Mouse (Mus musculus) left cerebral cortex, postnatal 10 days (tissue): ENCODE measurements around the gene Gpr34. TPM values are rescaled to one million over a fixed set of nuclear protein-coding genes. Genes with fewer than 3 reads are reported as not detected.

Source experiments
- DNase-seq, 2 experiments: peaks; one replicate each; pipeline ENCODE4 v3.0.0; 2021 to 2022; ENCODE audit warnings: low spot score in 2 of 2, mixed read lengths in 1 of 2; ENCODE audit errors: extremely low spot score in 1 of 2
- intact Hi-C: fragments of 180-260 bp; cut with DNase I; formaldehyde crosslinking; loops from one replicate; pipeline ENCODE4 v1.15.1; 2025
- total RNA-seq, 2 experiments: library from RNA; stranded (reverse); gene quantifications; 2 replicates each; pipeline ENCODE4 v1.2.3; 2021

Gene Gpr34
- 10 to 100 TPM; 12.2 to 15.6 TPM for total RNA-seq

DNA sequence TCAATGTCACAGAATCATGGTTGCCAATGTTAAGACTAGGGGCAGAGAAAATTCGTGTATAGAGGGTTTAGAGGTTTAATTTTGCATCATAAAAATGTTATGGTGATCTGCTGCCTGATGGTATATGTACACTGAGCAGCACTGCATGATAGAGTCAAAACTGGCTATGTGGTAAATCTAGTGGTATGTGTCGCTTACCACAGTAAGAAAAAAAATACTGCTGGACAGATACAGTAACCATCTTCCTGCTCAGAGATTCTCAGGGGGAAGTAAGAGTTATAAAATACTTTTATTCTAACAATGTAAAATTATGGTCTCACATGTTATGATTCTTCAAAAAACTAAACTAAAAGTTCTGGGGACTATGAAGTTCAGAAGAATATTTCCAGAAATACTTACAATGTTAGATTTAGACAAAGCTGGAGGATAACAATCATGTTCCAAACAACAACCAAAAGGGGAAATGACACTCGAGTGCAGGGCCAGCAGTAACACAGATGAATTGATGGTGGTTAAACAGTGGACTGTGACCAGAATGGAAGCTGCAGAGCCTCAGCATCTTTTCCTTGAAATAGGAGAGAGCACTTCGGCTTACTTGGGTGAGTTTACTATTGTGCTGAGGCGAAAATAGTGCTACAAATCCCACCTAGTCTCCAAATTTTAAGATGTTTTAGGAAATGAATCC is at the start of gene Gpr34:
Gene Gpr34 (plus strand): TSS at position 491 of the 685 bp plus-strand sequence.
- intact Hi-C loops, result no loop called here

DNA sequence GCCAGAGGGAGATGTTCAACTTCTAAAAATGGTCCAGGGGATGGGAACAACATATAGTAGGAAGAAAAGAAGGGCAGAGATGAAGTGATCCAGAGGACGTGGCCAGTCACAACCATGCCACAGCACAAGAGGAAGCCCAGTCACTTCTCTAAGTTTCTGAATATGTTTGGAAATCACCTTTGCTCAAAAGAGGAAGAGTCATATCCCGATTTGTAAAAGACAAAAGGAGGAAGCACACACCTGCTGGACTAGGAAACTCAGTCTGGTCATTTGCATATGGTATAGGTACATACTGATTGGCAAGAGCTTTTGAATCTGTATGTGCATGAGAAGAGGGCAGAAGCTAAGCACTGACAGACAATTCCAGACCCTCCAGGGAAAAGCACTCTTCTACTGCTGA is 32.5 kb upstream of the Gpr34 start:
- intact Hi-C loops, result no loop called here

More for the DNA sequence above, at the start of gene Gpr34:
- no peak for DNase-seq

DNA sequence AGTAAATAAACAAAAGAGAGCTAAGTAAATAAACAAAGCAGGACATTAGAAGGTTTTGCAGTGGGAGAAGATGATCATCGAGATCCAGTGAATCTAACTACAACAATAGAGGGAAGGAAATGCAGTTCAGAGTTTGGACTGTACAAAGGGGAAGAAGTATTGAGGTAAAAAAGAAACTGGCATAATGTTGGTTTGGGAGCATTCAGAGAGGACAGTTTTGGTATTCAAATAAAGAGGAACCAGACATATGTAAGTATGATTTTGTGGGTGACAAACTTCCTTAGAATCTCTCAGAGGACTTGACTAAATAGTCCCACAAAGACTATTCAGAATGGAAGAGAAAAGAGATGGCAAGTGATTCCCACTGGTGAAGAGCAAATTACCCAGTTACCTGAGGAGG is 31.9 kb upstream of the Gpr34 start:
- intact Hi-C loops, result no loop called here
- DNase-seq, result no peak

More for the DNA sequence above, 32.5 kb upstream of the Gpr34 start:
- DNase-seq, result no peak

DNA sequence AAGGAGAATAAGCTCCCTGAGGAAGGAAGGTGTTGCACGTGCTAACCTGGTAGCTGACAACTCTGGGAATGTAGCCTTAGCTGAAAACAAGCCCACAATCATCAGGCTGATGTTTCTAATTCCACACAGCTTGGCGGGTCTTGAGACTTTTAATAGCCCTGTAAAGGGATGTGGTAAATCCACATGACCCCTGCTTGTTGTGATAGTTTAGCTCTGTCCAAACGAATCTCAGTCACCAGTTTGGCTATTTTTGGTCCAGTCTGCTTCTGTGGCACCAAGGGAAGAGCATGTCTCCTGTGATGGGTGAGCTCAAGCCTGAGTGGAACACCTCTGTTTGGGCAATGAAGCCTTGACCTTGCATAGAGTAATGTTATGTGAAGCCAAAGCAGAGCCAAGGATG is 25.1 kb upstream of the Gpr34 start:
- intact Hi-C loops, result no loop called here

DNA sequence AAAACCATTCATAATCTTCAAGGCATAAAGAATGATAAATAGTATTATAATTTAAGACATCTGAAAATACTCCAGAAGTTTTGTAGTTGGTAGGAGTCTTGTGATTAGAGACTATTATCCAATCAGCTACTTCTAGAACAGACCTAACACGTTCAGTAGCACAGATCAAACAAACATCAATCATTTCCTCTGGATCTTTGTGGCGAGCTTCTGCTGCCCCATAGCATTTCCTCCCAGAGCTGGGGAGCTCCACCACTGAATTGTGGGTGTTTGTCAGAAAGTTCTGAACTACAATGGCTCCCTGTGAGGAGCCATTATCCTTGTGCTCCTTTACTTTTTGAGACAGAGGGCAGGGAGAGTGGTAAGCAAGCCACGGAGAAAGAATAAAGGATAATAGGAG is 24.1 kb upstream of the Gpr34 start:
- intact Hi-C loops, result no loop called here
- no peak for DNase-seq

More for the DNA sequence above, 25.1 kb upstream of the Gpr34 start:
- DNase-seq, result no peak

DNA sequence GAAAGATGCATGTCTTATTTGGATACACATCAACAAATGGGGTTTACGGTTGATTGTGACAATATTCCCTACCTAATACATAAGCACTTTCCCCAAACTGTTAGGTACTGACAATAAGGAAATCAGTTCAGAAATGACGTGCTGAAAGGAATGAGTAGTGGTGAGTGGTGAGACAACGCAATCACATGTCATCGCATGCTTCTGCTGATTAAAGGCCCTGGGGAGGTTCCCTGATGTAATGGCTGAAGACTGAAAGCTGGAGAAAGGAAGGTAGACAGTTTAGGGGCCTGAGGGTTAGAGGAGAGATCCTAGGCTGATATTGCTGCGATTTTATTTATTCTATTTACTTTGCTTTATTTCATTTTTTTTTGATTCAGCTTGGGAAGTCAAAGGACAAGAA is 20.8 kb upstream of the Gpr34 start:
- intact Hi-C loops, result no loop called here
- no peak for DNase-seq

DNA sequence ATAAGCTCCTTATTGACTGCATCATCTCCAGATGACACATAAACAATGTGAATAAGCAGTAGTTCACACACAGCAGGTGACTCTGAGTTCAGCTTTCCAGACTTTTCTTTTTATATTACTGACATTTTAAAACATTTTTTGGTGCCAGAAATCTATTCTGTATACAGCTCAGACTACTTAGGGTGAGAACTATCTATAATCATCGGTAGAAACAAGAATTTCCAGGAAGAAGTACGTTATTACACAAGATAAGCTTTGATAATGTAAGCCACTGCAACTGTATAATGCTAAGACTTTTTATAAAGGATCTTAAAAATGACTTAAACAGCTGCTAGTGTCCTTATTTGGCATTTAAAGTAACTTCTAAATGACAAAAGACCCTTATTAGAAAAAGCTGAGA is 19.8 kb upstream of the Gpr34 start:
- no peak for DNase-seq

DNA sequence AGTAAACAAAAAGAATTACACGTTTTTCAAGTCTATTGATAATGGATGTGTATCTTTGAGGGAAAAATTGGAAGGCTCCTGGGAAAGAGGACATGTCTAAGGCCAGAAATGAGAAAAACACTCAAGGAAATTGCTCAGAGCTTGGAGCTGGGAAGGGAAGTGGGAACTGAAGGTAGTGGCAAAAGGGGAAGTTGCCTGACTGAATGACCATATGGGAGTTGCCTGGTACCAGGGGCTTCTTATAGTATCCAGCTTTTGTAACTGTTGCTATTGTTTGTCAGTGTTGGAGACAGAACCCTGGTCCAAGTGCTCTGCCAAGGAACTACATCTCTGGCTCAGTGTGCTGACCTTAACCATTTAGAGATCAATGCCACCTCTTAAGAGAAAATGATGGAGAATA is 15.2 kb upstream of the Gpr34 start:
- intact Hi-C loops, result no loop called here
- DNase-seq, result no peak

More for the DNA sequence above, 19.8 kb upstream of the Gpr34 start:
- intact Hi-C loops, result no loop called here

DNA sequence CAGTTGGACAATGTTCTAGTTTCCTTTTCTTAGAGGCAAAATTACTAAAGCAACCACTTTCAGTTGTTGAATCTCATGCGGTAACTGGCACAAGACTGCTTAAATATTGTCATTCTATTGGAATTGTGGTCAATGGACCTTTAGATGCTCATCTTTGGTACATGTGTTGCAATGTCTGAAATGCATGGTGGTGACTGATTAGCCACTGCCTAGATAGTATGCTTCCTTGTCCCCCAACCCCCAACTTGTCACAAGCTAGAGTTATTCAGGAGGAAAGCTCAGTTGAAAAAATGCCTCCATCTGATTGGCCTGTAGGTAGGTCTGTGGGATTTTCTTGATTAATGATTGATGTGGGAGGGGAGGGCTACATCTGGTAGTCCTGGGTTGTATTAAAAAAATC is 14.6 kb upstream of the Gpr34 start:
- intact Hi-C loops, result no loop called here

DNA sequence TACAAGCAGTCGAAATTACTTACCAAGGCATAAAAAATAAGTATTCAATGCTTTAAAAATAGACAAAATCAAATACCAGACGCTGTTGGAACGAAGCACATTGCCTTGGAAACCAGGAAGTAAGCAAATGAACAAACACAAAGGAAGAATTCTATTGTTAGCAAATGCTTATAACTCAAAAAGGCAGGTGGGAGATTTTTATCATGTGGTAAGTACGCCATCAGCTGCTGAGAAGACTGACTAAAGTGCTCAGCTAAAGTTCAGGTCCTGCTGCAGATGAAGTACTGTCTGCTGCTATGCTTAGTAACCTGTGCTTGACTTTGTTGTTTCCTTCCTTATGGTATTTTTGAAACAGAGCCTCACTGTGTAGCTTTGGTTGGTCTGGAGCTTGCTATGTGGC is 13.4 kb upstream of the Gpr34 start:
- intact Hi-C loops, result no loop called here

More for the DNA sequence above, 14.6 kb upstream of the Gpr34 start:
- no peak for DNase-seq

DNA sequence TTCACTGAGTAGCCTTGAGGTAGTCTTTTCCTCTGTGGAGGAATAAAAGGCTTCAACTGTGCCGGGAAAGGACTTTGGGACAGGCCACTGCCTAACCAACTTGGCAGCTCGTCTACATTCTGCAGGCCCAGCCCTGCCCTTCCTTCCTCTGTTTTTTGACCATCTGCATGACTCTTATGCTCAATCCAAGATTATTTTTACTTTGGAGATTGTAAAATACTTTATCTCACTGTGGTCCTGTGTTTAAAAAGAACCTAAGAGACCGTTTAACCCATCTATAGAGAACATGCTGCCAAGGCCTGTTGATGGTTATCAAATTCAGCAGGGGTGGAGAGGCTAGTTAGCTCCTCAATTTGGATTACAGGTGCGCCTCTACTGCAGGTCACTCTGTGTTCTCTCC is 10.4 kb upstream of the Gpr34 start:
- intact Hi-C loops, result no loop called here

More for the DNA sequence above, 13.4 kb upstream of the Gpr34 start:
- no peak for DNase-seq

DNA sequence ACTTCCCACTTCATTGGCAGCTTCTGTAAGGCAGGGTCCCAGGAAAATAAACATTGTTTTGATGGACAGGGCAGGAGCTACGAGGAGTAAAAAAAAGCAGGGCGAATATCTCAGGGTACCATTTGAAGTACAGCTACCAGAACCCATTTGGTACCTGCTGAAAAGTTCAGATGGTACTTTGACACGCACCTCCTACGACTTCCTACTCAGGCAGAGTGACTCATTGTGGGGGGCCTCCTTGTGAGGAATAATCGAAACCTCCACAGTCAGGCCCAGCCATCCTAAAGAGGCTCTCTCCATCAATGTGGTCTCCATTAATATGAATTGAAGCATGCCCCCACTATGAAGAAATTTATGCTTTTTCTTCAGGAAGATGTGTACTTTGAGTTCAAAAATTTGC is 9.2 kb upstream of the Gpr34 start:
- intact Hi-C loops, result no loop called here

More for the DNA sequence above, 10.4 kb upstream of the Gpr34 start:
- DNase-seq, result no peak

DNA sequence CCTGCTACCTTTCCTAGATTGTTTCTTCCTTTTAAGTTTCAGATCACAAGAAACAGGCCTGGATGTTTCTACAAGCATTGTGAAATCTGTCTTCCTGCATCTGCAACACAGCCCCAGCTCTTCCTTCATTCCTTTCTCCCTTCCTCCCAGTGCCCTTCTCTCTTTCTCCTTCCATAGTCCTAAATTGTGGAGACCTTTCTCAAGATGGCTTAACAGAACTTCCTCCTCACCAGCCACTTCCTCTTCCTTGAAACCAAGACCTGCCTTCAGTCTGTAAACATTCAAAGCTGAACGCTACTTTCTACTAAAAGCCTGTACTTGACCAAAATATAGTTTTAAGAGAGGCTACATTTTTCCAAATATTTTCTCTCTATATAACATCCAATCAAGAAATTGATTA is 4.5 kb downstream of the Gpr34 start:
- intact Hi-C loops, result no loop called here
- no peak for DNase-seq

More for the DNA sequence above, 9.2 kb upstream of the Gpr34 start:
- DNase-seq, result no peak

DNA sequence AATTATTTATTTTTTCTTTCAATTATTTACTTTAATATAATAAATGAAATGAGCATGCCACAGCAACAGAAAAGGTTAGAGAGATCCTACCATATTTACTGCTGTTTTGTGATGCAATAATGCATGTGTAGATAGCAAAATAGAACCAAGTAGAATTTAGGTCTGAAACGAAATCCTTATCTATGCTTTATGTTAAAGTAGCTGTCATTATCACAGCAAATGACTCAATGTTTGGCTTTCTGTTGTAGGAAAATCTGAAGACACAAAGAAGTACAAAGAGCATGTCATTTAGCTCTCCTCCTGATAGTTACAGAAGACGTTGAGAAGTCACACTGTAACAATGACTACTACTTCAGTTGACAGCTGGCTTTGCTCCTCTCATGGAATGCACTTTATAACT is 7.0 kb downstream of the Gpr34 start:
- intact Hi-C loops, result no loop called here
- DNase-seq, result no peak

DNA sequence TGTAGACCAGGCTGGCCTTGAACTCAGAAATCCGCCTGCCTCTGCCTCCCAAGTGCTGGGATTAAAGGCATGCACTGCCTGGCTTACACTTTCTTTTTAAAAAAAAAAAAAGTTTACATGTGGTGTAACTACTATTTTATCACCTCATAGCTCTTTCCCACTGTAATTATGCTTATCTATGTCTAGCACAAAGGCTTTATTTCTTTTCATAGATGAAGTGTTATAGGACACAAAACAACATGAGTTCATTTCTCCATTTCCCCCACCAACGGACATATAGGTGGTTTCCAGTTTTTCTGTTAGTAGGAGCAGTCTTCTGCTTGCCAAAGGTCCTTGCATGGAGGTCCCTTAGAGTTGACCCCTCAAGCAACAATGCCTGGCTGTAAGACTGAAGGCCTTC is 20.0 kb downstream of the Gpr34 start:
- intact Hi-C loops, result no loop called here
- DNase-seq, result no peak

DNA sequence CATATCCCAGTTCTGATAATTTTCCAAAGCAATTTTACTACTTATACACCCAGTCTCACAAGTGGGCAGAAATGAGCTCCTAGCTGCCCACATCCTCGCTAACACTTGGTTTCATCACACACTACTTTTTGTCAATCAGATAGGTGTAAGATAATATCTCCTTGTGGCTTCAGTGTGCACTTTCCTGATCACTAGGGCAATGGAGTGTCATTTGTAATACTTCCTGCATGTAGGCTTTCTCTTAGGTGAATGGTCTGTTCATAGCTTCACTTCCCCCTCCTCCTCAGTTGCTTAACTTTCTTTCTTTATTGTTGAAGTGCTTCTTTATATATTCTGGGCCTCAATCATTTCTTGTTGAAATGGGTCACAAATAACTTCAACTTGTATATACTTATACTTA is 20.4 kb downstream of the Gpr34 start:
- intact Hi-C loops, result no loop called here
- DNase-seq, result no peak

DNA sequence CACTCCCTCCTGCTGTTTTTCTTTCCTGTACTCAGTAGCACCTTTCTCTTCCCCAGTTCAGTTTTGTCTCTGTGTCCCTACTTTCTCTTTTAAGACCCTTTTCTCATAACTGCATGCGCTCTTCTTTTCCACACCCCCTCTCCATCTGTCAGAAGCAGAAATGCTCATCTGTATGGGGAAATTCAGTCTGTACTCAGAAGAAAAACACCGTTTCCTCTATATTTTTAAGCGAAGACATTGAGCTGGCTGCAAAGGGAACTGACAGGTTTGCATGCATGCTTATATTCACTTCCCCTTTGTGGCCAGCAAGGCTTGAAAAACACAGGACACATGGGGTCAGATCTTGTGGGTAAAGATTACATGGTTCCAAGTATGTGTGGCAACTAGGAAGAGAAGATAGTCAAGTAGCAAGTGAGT is 23.1 kb downstream of the Gpr34 start:
- no peak for DNase-seq

DNA sequence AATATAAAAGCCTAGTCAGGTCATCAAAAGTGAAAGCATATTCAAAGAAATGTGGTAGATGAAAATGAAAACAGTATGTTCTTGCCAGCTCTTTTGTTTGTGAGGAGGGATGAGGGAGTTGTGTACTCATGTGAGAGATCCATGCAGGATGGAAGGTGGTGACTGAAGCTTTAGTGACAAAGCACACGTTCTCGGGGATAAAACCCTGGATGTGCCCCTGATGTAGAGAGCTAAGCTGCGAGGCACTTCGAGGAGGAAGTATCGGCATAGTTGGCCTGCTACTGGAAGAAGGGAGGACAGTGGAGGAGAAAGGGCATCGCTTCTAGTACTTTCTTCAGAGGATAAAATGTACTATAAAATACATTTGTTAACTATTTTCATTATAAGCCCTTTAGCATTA is 24.0 kb downstream of the Gpr34 start:
- intact Hi-C loops, result loop anchor here (5.0 kb wide), 2 partner anchors 374 to 434 kb away; partner anchors contain the start of gene Ddx3x

More for the DNA sequence above, 23.1 kb downstream of the Gpr34 start:
- intact Hi-C loops, result loop anchor here (5.0 kb wide), 2 partner anchors 373 to 433 kb away; partner anchors contain the start of gene Ddx3x

DNA sequence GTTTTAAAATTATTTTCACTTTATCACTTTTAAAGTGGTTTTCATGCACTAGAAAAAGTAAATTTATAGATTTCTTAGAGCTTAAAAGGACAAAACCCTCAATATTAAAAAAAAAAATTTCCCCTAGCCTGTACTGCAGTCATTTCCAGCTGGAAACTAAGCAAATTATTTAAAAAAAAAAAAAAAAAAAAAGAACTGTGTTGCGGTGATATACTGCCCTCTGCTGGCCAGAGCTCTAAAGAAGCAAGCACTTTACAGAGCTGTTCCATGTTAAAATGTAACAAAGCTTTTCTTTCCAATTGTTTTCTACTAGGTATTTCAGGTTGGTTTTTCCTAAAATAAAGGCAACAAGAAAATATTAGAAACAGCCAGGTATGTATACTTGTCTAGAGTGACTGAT is 24.8 kb downstream of the Gpr34 start:
- intact Hi-C loops, result loop anchor here (5.0 kb wide), 2 partner anchors 374 to 434 kb away; partner anchors contain the start of gene Ddx3x
- DNase-seq, result peak; percentile 20 to 45

More for the DNA sequence above, 24.0 kb downstream of the Gpr34 start:
- DNase-seq, result no peak

DNA sequence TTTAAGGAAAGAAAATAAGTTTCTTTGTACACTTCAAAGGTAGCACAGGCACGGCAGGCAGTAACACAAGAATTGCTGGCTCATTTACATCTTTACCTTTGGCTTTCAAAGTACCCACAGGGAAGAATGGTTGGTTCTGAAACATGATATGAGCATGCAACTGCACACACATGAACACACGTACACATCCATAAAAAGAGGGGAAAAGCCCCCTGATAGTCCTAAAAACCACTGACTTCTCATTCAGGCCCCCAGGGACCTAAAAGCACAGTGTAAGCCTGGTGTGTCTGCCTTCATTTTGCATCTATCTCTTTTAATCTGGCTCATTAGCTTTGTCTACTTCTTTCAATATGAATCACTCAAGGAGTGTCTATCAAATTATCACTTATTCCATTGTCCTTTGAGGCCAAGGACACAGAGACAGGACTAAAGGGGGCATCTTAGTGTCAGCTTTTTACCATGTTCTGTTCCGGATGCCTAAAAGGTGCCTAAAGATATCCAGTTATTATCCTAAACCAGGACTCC is 26.8 kb downstream of the Gpr34 start:
- DNase-seq, result no peak
- intact Hi-C loops, result loop anchor here (5.0 kb wide), 2 partner anchors 376 to 436 kb away; partner anchors contain the start of gene Ddx3x
